Mouse (Mus musculus) megakaryocyte-erythroid progenitor cell, adult 5-6 weeks (primary cell): ENCODE measurements around the gene Dnmt3a. TPM values are rescaled to one million over a fixed set of nuclear protein-coding genes. Genes with fewer than 3 reads are reported as not detected.
A peak's percentile ranks its signal among the peaks of the same experiment; 100 is the strongest.

Source experiments
- ATAC-seq: replicated peaks from 2 replicates; pipeline ENCODE4 v1.8.0; 2016; ENCODE audit warnings: mild to moderate bottlenecking, inconsistent platforms; ENCODE audit not compliant: severe bottlenecking, poor library complexity, low FRiP score, low TSS enrichment
- total RNA-seq, 2 experiments: library from RNA; stranded (forward) in 1 of 2; stranded (reverse) in 1 of 2; fragments of 200-1000, 215-1000 nt in 1 of 2; fragments of >200 nt in 1 of 2; fragmentation: Nextera tagmentation in 1 of 2; gene quantifications; 2 replicates each; pipeline ENCODE4 v1.2.3; 2014 to 2017

The Dnmt3a gene
- total RNA-seq, 2 experiments from 2014 or later = 13.4 to 16.8 TPM

DNA sequence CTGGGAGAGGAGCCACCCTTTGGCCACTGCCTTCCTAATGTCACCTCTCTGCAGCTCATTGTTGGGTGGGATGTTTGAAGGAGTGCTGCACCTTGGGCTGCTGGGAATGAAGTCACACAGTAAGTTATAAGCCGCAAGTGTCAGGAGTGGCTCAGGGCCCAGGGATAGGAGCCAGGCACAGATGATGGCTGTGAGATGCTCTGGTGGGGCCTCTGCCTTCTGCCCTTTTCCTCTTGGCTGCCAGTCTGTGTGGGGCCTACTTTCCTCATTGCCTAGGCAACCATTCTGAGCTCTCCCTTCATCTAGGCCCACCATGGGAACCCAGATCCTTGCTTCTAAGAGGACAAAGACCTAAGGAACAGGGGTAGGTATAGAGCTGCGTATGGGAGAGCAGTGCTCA, 21.5 kb upstream of the Dnmt3a start:
- no peak for ATAC-seq

DNA sequence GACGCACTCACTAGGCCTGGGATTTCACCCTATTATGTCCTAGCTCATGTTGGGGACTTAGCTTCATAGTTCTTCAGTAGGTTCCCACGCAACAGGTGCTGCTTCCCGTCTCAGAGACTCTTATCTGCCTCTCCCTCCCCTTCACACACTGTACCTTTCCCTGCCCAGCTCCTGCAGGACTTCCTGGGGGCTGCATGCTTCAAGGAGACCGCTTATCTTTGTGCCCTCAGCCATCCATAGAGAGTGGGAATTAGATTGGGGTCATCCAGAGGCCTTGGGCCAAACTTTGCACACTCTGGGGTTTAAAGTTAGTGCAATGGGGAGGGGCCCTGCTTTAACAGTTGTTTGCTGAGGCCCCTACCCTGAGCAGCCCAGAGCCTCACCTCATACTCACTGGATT, 21.1 kb upstream of the Dnmt3a start:
- ATAC-seq = no peak

DNA sequence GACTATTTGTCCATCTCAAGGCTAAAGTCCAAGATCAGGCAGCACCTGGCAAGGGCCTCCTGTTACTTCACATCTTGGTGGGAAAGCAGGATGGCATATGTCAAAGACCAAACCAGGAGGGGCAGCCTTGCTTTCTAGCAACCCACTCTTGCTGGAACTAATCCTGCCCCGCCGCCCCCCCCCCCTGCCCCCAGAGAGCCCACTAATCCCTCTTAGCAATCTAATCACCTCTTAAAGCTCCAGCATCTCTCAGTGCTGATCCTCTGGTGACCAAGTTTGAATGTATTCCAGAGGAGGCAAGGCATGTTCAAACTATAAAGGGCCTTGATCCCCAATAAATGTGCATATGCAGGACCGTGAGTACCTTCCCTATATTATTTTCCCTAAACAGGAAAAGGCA, 18.8 kb upstream of the Dnmt3a start:
- no peak for ATAC-seq

- ATAC-seq = no peak
These were observed 18.3 kb upstream of the Dnmt3a start for GRCm38 (mm10) chr12:3787541-3787940.

GRCm38 (mm10) chr12:3788421-3789051, 17.3 kb upstream of the Dnmt3a start:
- no peak for ATAC-seq

- ATAC-seq = no peak
These were observed 16.1 kb upstream of the Dnmt3a start for GRCm38 (mm10) chr12:3789626-3790185.

DNA sequence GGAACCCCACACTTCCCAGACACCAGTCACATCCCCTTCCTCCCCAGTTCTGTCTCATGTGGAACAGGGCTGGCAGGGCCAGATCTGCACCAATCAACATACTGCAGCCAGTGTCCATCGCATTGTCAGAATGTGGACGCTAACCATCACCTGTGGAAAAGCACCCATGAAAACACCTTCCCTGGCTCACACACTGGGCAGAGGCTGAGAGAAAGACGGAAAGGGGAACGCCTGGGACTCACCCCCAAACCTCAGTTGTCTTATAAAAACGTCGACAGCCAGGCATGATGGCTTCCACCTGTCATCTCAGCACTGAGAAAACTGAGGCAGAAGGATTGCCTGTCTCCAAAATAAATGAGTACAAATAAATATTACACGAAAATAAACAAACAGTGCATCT, 14.6 kb upstream of the Dnmt3a start:
- no peak for ATAC-seq

- peak; percentile 95 for ATAC-seq
These were observed 14.1 kb upstream of the Dnmt3a start for GRCm38 (mm10) chr12:3791732-3792131.

DNA sequence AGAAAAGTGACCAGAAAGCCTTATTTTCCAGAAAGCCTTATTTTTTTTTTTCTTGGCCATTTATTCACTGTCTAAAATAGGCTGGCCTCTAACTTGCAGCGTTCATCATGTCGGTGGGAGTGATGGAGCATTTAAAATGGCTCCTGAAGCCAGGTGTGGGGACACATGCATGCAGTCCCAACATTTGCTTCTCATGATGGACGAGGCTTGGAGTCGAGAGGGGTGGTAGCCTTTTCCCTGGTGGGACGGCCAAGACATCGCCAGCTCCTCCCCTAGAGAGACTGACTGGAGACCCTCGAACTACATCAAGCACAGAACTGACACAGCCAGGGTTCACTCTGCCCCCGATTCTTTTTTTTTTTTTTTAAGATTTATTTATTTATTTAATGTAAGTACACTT, 13.6 kb upstream of the Dnmt3a start:
- ATAC-seq = no peak

- peak; percentile 60; the same call in 1 of the 2 replicates for ATAC-seq
These were observed 10.2 kb upstream of the Dnmt3a start for GRCm38 (mm10) chr12:3795569-3795968.

DNA sequence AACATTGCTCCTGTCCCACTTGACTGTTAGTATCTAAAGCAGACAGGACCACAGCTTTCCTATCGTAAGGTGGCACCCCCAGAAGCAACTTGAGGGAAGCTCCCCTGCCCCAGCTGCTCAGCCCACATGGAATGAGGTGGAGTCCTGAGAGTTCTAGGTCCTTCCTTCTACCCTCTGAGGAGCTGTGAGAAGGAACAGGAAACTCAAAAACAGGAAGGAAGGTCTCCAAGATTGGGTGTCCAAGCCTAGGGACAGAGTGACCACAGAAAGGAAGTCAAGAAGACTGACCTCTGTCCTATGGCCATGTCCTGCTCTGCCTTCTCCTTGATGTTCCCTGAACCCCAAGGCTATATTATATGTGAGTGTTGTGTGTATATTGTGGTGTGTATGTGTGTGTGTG, 6.3 kb upstream of the Dnmt3a start:
- ATAC-seq = no peak

DNA sequence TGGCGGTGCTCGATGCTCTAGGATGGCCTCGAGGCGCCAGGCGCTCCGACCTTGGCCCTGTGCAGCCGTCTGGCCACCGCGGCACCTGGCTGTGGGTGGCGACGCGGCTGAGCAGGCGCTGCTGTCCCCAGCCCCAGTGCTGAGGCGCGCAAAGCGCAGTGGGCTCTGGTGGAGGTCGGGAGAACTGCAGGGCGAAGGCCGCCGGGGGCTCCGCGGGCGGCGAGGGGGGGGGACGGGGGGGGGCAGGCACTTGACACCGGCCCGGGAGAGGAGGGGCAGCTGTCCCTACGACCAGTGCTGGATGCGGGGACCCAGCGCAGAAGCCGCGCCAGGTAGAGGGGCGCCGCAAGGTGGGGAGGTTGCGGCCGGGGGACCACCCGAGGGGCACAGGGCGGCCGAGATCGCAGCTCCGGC, 471 bp downstream of the Dnmt3a start:
- peak; percentile 92 for ATAC-seq

- ATAC-seq = peak; percentile 35; the same call in 1 of the 2 replicates
These were observed 1.1 kb downstream of the Dnmt3a start for GRCm38 (mm10) chr12:3806703-3807547.

- ATAC-seq = no peak
These were observed 2.0 kb downstream of the Dnmt3a start for GRCm38 (mm10) chr12:3807548-3808395.

DNA sequence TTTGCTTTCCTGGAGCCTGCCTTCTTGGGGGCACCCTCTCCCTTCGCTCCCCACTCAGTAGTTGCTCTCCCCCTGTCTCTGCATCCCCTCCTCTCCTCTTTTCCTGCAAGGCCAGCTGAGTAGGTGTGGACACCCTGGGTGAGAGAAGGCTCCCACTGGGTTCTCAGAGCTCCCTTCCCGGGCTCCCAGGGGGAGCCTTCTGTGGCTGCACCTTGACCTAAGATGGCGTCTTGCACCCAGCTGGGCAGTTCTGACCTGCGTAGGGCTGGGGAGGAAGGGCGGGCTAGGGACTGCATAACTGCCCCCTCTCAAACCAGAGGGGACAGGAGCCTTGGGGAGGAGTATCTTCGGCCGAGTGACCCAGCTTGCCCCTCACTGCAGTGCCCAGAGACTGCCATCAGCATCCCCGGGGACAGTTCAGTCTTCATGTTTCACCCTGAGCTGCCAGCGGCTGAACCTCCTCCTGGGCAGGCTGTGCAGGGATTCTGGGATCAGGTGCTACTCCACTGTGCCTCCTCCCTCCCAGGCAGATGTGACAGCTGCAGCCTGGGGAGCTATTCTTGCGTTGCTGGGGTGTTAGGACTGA, 2.7 kb downstream of the Dnmt3a start:
- no peak for ATAC-seq

DNA sequence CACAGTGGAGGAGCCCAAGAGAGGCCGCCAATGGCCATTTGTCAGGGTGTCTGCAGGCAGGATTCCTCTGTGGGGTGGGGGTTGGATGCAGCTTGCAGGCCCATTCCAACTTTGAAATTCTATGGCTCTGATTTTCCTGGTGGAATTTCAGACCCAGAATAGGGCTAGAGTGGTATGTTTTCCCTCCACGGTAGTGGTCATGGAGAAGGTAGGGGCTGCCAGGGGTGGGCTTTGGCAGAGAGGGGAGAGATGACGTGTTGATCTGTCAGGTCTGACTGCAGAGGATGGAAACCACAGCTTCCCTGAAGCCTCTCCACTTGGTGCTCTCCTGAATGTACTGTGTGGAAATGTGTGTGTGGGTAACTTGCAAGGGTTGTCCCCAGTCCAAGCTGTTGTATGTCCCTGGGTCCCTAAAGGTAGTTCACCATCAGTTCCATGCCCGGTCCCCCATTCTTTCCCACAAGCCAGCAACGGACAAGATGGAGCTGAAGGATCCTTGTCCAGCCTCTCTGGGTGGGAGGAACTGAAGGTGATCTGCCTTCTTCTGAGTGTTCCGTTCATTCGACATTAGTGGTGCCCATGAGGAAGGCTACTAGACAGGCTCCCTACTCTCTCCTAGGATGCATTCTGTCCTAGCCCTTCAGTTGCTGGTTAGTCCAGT, 3.8 kb downstream of the Dnmt3a start:
- ATAC-seq = no peak

DNA sequence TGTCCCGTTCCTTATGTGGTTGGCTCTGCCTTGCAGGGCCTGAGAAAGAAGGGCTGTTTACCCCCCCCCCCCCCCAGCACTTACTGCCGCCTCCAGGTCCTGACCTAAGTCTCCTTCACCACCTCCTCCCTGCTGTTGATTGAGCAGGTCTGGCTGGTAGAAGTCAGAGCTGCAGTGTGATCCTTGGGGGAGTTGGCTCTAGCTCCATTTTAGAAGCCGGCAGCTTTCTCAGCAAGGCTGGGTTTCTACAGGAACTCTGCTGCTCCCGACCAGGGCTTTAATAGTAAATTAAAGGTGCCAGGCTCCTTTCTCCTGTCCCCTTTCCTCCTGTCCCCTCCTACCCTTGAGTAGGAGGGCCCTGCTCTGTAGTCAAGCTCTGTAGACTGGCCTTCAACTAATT, 4.6 kb downstream of the Dnmt3a start:
- no peak for ATAC-seq

DNA sequence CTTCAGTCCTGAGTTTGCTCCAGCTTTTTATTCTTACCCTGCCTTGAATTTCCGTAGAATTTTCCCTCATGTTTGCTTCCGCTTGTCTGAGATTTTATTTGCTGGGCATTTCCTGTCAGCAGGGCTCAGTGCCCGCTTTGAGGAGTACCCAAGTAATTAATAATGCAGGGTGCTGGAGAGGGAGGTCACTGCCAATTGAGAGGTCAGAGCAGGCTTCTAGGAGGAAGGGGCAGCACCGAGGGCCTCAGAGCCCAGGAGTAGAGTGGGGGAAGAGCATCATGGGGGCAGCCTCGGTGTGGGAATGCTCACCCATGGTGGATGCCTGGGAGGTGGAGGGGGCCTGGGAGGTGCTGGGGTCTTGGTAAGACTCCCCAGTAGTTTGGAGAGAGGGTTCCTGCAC, 5.8 kb downstream of the Dnmt3a start:
- no peak for ATAC-seq

DNA sequence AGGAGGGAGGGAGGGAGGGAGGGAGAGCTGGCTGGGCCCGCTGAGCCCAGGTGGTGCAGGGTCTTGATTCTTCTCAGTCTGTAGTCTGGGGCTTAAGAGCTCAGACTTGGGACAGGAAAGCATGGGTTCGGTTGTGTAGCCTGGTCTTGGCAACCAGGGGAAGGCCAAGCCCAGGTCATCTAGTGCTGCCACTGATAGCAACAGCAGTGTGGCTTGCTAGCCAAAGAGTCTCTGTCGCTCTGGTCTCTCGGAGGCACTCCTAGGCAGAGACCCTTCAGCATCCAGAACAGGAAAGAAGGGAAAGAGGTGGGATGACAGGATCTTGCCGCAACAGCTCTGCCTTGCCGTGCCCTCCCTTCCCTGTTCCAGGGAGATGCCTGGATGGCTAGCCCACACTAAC, 6.4 kb downstream of the Dnmt3a start:
- no peak for ATAC-seq
